Mouse (Mus musculus) E14TG2a.4 (cell line): Measurements from ENCODE around the gene Plxna2.

Experiments used
- CTCF ChIP-seq: conservative IDR thresholded peaks from 2 replicates; pipeline ENCODE4 v1.5.1; 2014; ENCODE audit warnings: low read length
- NANOG ChIP-seq: IDR thresholded peaks from 2 replicates; pipeline ENCODE4 v1.6.1; 2014; ENCODE audit warnings: borderline replicate concordance, low read length, mixed read lengths
- POU5F1 ChIP-seq: IDR thresholded peaks from 2 replicates; pipeline ENCODE4 v1.6.1; 2014; ENCODE audit warnings: low read length, borderline replicate concordance

DNA sequence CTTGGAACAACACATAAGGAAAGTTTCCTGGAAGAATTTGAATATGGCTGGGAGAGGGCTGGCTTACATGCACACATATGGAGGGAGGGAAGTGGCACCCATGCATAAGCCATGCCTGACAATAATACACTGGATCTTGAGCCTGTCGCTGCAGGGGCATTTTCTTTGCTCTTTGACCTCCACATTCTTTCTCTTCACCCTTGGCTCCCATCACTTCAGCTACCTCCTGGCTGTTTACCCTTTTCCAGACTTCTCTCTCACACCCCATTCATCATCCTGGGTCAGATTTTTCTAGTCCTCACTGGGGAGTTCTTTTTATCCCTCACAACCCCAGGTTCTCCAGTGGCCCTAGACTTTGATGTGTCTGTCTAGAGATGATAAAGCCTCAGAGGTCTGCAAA is 13.6 kb downstream of the Plxna2 start:
- TF ChIP-seq CTCF (no peak), NANOG (no peak), POU5F1 (no peak)
